Mouse (Mus musculus) heart, postnatal 10 days (tissue): ENCODE data around the gene Slc39a11. TPM values are rescaled to one million over a fixed set of nuclear protein-coding genes. Genes with fewer than 3 reads are reported as not detected.
A peak's percentile ranks its signal among the peaks of the same experiment; 100 is the strongest.

Experiments used
- DNase-seq, 2 experiments: peaks; one replicate each; pipeline ENCODE4 v3.0.0; 2021
- intact Hi-C: fragments of 180-260 bp; cut with DNase I; formaldehyde crosslinking; loops from one replicate; pipeline ENCODE4 v1.15.1; 2025
- total RNA-seq, 2 experiments: library from RNA; stranded (reverse); gene quantifications; 2 replicates each; pipeline ENCODE4 v1.2.3; 2021

The Slc39a11 gene
- total RNA-seq, 2 experiments from 2014 or later = 6.2 to 8.1 TPM

DNA sequence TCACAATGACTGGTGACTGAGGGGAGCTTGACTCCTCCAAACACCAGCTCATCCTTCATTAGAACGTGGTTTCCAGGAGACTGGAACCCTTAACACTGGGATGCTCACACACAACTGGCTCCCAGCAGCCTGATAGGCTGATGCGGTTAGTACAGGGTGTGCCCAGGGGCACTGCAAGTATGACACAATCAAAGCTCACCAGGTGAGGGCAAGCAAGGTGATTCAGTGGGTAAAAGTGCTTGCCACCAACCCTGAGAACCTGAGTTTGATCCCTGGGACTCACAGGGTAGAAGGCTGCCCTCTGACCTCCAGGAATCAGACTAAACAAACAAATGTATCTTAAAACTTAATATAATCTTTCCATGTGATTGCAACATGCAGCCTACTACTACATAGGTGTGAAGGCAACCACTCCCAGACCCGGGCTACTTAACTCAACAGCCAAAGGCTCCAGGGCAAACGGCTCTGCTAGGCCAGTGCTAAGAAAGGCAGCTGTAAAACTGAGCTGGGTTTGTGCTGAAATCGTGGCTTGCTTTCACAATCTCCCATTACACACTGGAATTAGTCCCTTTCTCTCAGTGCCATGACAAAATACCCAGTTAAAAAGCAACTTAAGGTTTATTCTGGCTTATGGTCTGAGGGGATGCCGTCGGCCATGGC, 95.0 kb downstream of the Slc39a11 start:
- intact Hi-C loops = no loop called here

DNA sequence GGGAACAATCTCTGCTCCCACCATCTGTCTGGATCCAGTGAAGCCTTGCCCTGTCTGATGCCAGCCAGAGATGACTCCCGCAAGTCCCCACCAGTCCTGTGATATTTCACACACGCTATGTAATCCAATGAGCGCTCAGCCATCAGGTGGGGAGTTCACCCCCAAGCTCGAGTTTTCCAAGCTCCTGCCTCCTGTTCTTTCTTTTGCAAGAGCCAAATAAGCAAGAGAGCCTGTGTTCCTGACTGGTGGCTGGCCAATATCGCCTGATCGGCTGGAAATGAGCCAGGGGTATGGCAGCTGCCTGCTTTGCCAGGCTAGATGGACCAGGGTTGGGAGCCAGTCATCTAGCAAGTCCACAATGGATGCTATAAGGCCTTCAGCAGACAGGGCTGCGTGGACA, 95.7 kb downstream of the Slc39a11 start:
- intact Hi-C loops = no loop called here
- DNase-seq = no peak

More for the DNA sequence above, 95.0 kb downstream of the Slc39a11 start:
- DNase-seq = no peak

DNA sequence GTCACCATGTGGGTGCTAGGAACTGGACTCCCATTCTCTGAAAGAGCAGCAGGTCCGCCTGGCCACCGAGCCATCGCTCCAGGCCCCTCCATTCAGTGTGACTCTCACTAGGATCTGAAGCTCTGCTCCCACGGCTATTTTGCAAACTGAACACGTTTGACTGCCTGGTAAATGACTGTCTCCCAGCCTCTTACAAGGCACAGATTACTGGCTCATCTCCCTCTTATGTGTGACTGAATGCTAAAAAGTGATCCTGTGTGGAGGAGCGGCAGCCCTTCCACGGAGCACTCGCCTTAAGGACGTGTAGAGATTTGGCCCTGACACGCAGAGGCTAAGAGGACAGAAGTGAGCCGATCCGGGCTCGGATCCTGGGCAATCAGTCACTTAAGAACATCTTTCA, 96.3 kb downstream of the Slc39a11 start:
- intact Hi-C loops = no loop called here
- DNase-seq = no peak

GRCm38 (mm10) chr11:113552539-113552938, 97.3 kb downstream of the Slc39a11 start:
- no peak for DNase-seq
- intact Hi-C loops = no loop called here

- no peak for DNase-seq
- intact Hi-C loops = no loop called here
Observed at GRCm38 (mm10) chr11:113546217-113546877, 103.5 kb downstream of the Slc39a11 start.

- intact Hi-C loops = no loop called here
Observed at GRCm38 (mm10) chr11:113544017-113544640, 105.8 kb downstream of the Slc39a11 start.

DNA sequence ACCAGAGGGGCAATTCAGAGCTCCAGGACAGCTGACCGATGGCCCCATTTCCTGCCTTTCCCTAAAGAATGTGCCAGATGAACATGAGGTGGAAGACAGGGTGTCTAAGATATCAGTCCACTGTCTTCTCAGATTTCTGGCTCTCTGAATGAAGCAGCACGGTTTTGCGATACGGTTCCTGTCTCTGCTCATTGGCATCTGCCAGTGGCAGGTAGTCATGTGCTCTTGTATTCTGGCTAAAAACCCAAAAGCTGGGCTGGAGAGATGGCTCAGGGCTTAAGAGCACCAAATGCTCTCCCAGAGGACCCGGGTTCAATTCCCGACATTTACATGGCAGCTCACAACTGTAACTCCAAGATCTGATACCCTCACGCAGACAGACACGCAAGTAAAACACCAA, 108.8 kb downstream of the Slc39a11 start:
- DNase-seq = no peak
- intact Hi-C loops = no loop called here

More at GRCm38 (mm10) chr11:113544017-113544640, 105.8 kb downstream of the Slc39a11 start:
- peak in 1 of 2 experiments; percentile 18 for DNase-seq

- intact Hi-C loops = no loop called here
- peak; percentile 77 to 81 for DNase-seq
Observed at GRCm38 (mm10) chr11:113539502-113540209, 110.2 kb downstream of the Slc39a11 start.

- intact Hi-C loops = no loop called here
- no peak for DNase-seq
Observed at GRCm38 (mm10) chr11:113539079-113539478, 110.8 kb downstream of the Slc39a11 start.

DNA sequence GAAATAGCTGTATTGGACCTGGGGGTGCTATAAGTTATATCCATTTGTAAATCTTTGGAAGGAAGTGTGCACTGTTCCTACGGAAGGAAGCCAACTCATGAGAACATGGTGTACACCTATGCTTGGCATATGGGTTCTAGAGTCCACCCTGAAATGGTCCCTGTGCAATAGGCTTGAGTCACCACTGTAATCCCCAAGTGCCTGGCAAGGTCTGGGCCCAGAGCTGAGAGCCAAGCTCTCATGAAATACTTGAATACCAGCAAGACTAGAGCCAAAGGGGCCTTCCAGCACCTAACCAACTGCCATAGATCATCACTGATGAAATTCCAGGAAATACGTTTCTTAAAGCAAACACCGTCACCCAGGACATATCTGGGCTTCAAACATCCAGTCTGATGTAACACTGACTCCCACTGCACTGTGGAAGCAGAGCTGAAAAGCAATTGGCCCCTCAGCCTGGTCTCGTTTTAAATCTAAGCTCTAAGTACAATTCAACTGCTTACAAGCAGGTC, 111.4 kb downstream of the Slc39a11 start:
- intact Hi-C loops = no loop called here
- DNase-seq = no peak

DNA sequence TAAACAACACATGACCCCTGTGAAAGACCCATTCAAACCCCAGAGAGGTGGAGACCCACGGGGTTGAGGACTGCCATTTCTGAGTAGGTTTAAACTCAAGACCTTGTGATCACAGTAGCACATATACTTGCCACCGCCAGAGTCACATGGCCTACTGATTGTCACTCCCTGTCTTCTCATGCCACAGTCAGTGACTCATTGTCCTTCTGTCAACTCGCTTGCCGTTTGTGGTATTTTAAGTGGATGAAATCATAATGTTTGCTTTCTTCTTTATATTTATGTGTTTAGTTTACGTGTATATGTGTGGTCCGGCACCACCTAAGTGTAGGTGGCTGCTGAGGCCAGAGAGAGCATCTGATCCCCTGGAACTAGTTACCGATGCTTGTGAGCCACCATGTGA, 112.2 kb downstream of the Slc39a11 start:
- no peak for DNase-seq
- intact Hi-C loops = no loop called here

DNA sequence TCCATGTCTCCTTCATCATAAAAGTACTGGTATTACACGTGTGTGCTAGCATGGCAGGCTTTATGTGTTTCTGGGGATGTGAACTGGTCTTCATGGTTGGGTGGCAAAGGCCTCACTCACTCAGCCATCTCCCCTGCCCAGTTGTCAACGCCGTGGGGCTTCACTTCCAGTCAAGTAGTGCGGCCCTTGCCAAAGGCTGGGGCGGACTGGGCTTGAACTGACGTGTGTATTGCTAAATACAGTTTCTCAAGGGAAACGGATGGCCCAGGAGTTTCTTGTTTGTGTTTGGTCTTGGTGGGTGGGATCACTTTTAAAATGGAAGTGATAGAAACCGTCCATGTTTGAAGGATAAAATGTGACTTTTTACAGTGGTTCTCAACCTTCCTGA, 112.7 kb downstream of the Slc39a11 start:
- no peak for DNase-seq
- intact Hi-C loops = no loop called here

DNA sequence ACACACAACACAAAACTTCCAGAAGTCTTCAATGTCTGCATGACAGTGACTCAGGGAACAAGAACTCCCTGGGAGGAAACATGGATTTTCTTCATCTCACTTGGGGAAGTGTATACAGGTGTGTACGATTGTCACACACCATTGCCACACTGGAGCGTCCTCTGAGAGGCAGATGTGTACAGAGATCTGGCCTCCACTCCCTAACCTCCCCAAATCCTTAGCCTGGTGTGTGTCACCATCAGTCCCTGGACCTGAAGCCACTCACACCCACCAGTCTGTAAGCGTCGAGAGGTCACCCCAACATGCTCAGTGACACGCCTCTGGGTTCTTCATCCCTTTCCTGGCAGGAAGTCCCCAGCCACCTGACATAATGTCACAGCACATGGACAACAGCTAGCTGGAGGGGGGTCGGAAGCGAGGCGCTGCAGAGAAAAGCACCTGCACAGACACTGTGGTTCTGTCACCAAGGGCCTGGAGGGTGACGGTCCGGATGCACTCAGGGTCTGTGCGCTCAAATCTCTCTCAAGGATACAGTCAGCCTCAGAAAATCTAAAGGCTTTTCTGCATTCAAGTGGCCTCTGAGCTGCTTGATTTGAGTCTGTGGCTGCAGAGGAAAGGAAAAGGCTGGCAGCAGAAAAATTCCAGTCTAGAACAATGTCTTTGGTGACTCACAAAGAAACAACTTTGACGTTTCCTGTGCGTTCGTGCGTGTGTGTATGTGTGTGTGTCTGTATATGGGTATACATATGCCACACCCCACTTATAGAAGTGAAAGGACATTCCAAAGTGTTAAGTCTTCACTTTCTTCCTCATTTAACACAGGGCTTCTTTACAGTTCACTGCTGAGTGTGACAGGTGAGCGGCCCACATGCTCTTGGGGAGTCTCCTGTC, 113.3 kb downstream of the Slc39a11 start:
- DNase-seq = no peak
- intact Hi-C loops = no loop called here

DNA sequence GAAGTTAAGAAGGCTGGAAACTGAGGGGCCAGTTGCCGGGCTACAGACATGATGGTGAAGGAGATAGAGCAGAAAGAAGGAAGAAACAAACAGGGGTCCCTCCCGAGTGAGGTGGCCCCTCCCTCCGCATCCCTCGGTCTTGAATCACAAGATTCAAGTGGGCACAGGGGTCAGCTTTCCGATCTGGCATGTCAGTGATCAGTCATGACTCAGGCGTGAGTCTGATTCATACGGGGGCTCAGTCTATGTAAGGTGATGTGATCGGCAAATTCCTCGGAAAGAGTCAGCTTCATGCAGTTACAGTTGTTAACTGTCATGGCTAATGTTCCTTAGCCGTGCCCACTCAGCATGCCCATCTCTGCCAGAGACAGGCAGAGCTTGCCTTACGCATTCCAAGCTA, 115.5 kb downstream of the Slc39a11 start:
- no peak for DNase-seq
- intact Hi-C loops = no loop called here

- no peak for DNase-seq
- intact Hi-C loops = no loop called here
Observed at GRCm38 (mm10) chr11:113533931-113534330, 115.9 kb downstream of the Slc39a11 start.

DNA sequence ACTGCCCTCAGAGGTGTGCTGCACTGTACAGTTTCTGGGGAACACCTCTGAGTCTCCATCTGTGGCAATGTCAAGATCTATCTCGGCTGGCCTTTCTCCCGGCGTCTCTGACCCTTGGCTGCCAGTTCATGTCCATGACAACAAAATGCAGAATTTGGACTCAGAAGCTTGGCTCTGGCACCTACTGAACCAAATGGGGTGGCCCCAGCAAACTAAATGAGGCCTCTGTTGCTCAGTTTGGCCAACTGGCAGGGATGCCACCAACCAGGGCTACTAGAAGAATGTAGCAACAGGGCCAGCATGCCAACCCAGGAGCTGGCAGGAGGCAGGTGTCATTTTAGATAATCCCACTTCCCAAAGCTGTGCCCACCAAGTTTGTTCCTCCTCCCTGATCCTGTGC, 121.5 kb downstream of the Slc39a11 start:
- DNase-seq = no peak
- intact Hi-C loops = no loop called here

DNA sequence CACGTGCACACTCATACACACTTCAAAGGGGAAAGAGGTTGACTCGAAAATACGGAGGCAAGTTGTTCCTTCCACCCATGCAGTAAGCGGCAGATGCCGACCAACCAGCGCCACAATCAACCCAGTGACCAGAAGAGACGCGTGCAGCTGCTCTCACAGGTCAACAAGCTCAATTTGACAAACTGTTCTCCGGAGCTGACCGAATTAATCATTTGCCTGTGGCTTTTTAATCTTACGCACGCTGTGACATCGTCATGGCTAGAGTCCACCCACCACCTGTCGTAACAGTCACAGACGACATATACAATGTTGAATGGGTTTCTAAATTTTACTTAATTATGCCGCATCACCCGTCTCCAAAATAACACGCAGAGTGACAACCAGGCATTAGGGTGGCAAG, 124.1 kb downstream of the Slc39a11 start:
- intact Hi-C loops = no loop called here
- no peak for DNase-seq

DNA sequence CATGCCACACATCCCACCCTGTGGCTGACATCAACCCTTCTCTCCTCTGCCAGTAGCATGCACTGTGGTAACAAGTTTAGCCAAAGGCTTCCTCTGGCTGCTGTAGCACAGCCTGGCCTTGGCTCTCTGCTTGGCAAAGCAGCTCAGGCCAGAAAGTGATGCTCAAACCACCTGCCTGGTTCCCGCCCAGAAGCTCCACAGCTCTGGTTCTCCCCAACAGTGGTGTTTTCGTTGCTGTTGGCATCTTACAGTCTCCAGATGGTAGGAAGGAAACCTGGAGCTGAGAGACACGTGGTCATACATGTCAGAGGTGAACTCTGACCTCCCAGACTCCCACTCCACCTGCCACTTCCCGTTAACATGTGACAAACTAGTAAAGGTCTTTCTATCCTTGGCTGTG, 127.2 kb downstream of the Slc39a11 start:
- intact Hi-C loops = no loop called here

GRCm38 (mm10) chr11:113521469-113522190, 128.2 kb downstream of the Slc39a11 start:
- intact Hi-C loops = no loop called here
- no peak for DNase-seq

More for the DNA sequence above, 127.2 kb downstream of the Slc39a11 start:
- no peak for DNase-seq
